Mouse (Mus musculus) ovary, adult 10 weeks (tissue): ENCODE measurements around the gene Utp15. TPM values are rescaled to one million over a fixed set of nuclear protein-coding genes. Genes with fewer than 3 reads are reported as not detected.

ENCODE experiments used
- polyA plus RNA-seq: library from polyadenylated mRNA; stranded (reverse); fragments of 350-450 nt; fragmentation: Illumina TruSeq; extraction: RNeasy Lipid Tissue Mini Kit (QIAGEN cat#74804); gene quantifications from one replicate; pipeline ENCODE4 v1.2.3, GENCODE M21; 2014

Utp15 gene
- polyA plus RNA-seq, result 28.1 TPM

DNA sequence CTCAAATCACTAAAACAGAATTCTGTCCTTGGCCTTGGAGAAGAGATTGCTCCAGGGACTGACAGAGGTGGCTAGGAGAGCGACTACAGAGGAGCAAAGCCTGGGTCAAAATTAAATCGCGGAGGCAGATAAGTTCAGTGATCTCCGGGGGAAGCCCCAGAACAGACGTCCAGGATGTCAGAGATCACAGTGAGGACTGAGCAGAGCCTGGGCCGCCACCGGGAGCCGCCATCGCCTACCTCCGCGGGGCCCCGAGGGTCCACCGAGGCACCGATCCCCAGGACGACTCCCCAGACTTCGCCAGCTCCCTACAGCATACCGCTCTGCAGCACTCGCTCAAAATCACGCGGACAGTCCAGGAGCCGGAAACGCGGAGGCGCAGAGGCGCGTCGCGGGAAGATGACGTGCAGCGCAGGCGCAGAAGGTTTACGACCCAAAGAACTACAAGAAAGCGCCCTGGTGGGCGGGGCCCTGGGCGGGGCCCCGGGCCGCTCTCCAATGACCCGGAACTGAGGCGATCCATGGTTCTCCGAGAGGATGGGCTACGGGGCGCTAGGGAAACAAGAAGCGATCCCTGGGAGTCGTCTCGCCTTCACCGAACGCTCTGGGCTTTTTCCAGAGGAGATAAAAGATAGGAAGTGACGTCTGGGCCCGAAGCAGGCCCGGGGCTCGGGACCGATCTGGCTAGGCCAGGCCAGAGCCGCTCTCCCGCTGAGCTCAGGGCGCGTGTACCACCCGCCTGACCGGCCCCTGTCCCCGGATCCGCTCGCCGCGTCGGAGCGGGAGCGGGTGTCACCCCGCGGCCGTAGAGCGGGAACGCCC lies at the start of gene Utp15, which contains the start of gene Ankra2:
TSS of gene Utp15 (minus strand) at position 406 of the 822 bp plus-strand sequence.
TSS of gene Ankra2 (plus strand) at position 439 of the 822 bp plus-strand sequence.

DNA sequence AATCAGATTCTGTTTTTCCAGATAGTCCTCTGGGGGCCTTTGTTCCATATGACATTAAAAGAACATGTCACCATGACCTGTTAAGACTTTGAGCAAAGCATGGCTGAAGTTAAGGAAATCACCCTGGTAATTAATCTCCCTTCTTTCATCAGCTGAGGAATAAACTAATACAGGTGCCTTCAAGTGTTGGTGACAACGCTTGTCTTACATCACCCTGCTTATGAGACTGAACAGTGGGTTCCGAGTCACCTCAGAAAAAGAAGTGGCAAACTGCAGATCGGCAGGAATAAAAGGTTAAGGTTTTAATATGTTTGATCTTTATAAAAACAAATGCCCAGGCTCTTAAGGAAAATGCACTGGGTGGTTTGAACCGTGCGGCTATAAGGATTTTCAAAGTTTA lies 16.8 kb upstream of the Utp15 start, which contains the start of gene Gm21976:
TSS of gene Gm21976 (plus strand) at position 202 of the 400 bp plus-strand sequence.

DNA sequence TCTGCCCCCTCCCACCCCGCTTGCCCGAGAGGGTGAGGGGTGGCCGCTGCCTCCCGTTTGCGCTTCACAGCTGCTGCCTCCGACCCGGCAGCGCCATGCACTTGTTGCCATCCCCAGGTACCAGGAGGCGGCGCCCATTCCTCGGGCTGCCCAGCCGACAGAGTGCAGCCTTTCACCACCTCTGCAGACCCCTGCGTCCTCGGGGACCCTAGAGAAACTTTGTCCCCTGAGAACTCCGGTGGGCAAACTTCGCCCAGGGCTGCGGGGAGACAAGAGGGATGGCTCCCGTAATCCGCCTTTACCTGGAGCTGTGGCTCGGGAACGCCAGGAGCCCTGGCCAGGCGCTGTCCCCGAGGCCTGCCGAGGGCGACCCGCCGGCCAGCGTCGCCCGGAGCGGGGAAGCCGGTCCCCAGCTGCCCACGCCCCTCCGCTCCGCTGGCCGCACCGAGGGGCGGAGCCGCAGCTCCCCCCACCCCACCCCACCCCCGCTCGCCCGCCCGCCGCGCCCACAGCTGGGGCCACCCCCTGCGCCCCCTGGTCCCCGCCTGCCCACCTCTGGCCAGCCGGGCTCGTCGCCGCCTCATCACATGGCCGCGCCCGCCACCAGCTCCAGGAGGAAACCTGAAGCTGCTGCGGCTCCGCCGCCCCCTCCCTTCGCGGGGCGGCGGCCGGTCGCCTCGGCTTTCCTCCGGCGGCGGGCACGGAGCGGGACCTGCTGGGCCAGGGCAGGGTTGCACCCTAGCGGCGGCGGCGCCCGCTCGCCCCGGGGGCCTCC lies 56.9 kb downstream of the Utp15 start, which contains the start of gene Arhgef28:
TSS of gene Arhgef28 (minus strand) at position 669 of the 775 bp plus-strand sequence.

Other genes with a start within 250 kb of the Utp15 start
- 23.3 TPM for gene Arhgef28, start 56.6 kb downstream of the Utp15 start, polyA plus RNA-seq
- gene Ankra2, start within 50 bp of the Utp15 start, polyA plus RNA-seq, result 34.2 TPM
- gene Gm21976, start 16.8 kb upstream of the Utp15 start, polyA plus RNA-seq, result not detected
- 1,169 TPM for gene Btf3, start 54.0 kb upstream of the Utp15 start, polyA plus RNA-seq
- not detected for gene Foxd1, start 91.2 kb upstream of the Utp15 start, polyA plus RNA-seq
- gene Gm10320, start 229.0 kb upstream of the Utp15 start, polyA plus RNA-seq, result 2.0 TPM